Mouse (Mus musculus) spleen, adult 12 weeks (tissue): ENCODE data around the gene Skap1.

Source experiments
- DNase-seq: peaks from one replicate; pipeline ENCODE4 v3.0.0; 2022; ENCODE audit warnings: low spot score

Gene Skap1

DNA sequence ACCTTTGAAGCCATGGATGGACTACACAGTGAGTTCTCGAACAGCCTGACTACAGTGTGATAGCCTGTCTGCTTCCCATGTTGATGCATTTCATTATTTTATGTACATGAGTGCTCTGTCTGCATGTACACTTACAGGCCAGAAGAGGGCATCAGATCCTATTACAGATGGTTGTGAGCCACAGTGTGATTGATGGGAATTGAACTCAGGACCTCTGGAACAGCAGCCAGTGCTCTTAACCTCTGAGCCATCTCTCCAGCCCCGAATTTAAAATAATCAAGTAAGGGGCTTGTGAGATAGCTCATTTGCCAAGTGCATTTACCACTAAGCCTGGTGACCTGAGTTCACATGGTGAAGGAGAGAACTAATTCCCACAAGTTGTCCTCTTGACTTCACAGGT is 317.0 kb downstream of the Skap1 start:
- DNase-seq: no peak

- peak; percentile 67 for DNase-seq
Observed at GRCm38 (mm10) chr11:96784847-96785246, 320.5 kb downstream of the Skap1 start.

DNA sequence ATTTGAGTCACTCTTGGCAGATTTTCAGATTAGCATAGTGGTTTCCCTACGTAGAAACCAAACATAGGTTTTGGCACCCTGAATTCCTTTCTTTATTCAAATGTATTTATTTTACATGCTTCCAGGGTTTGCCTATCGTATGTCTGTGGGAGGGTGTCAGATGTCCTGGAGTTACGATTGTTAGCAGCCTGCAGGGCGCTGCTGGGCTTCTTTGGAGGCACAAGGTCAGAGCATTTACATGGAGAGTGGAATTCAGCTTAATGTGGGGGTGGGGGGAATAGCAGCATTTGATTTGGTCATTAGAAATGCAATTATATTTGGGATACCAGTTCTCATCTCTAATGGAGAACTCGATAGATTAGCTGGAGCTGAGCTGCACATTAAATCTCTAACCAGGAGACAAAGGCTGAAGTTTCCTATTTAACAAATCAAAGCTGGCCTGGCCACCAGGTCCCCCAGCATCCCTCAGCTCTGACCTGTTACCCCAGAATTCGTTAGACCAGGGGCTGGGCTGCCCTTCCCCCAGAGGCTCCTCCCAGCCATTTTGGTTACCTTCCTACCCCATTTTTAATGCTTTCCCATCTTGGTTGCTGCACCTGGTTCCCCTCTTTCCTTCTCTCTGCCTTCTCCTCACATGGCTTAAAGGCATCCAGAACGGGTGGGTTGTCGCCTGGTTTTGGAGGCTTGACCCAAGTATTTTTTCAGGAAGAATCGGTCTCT is 322.5 kb downstream of the Skap1 start:
- DNase-seq: no peak

DNA sequence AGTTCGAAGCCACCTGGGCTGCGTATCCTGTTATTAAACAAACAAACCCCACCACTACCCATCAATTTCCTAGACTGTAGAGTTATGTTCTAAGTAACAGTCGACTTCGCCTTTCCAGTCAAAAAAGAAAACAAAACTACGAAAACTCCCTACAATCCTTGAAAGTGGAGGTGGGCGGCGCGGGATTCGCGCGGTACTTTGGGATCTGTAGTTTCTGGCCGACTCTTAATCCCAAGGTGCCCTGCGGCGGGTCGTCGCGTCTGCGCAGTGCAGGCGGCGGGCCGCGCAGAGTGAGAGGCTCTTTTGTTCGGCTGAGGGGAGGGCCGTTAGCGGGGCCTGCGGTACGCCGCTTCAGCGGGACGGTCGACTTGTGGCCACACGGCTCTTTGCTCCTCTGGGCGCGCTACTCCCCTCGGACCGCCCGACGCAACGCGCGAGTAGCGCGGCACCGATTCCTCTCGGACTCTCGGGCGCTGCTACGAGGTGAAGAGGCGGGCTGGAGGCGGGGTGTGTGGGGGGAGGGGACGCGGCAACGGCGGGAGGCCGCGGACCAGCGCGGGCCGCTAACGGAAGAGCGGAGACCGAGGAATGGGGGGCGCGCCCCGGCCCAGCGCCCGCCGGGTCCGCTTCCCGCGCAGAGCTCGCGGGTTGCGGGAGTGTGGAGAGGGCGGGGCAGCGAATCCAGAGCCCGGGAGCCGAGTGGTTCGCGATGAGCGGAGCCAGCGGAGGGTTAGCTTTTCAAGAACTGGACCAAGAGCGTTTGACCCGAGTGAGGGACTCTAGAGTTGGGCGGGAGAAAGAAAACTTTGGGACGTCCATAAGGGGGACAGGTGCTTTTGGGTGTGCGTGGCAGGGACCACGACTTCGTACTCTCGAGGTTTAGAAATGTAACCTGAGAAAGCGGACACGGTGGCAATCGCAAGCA is 324.7 kb downstream of the Skap1 start, which contains the start of gene Cbx1:
Gene Cbx1 (plus strand): TSS at position 257 of the 925 bp plus-strand sequence.
- DNase-seq: peak; percentile 86

DNA sequence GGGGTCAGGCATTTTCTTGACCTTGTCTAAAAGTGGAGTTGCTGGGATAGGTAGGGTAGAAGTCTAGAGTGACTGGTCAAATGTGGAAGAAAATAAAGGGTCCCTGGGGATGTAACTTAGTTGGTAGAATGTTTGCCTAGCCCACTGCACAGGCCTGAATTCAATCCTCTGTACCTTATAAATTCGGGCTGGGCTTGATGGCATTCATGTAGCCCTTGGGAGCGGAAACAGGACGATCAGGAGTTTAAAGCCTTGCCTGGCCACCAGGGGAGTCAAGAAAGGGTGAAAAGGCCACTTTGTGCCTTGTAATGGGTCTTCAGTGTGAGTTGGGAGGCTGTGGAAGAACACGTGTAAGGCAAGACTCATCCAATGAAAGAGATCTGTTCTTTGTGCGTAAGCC is 325.6 kb downstream of the Skap1 start:
- no peak for DNase-seq

GRCm38 (mm10) chr11:96790681-96791080 is 326.3 kb downstream of the Skap1 start:
- DNase-seq: no peak

DNA sequence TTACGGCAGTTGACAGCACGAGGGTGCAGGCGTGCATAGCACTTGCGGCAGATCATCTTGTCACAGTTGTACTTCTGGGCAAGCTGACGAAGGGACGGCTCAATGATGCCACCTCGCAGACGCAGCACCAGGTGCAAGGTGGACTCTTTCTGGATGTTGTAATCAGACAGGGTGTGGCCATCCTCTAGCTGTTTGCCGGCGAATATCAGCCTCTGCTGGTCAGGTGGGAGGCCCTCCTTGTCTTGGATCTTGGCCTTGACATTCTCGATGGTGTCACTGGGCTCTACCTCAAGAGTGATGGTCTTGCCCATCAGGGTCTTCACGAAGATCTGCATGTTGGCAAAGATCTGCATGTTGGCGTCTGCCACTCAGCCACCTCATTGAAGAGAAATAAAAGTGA is 331.1 kb downstream of the Skap1 start:
- no peak for DNase-seq

DNA sequence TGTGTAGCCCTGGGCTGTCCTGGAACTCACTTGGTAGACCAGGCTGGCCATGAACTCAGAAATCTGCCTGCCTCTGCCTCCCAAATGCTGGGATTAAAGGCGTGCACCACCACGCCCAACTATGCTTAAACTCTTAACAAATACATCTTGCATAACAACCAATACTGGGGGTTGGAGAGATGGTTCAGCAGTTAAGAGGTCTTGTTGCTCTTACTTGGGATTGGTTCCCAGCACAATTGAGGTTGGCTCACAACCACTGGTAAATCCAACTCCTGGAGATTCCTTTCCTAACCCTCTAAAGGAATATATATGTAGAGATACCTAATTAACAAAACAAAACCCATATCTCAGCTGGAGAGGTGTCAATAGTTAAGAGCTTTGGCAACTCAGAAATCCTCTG is 331.7 kb downstream of the Skap1 start:
- DNase-seq: no peak

DNA sequence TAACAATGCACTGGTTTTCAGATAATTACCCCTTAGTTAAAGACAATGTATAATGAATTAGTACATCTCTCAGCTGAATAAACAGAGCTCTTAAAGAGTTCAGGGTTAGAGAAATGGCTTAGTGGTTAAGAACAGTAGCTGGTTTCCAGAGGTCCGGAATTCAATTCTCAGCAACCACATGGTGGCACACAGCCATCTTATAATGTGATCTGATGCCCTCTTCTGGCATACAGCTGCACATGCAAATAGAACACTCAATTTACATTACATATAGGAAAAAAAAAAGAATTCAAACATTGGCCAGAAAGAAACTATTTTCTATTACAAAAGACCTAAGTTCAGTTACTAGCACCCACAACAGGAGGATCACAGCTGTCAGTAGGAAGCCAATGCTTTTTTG is 332.2 kb downstream of the Skap1 start:
- no peak for DNase-seq

GRCm38 (mm10) chr11:96799511-96799910 is 335.1 kb downstream of the Skap1 start:
- DNase-seq: no peak

GRCm38 (mm10) chr11:96805606-96806005 is 341.2 kb downstream of the Skap1 start:
- no peak for DNase-seq

DNA sequence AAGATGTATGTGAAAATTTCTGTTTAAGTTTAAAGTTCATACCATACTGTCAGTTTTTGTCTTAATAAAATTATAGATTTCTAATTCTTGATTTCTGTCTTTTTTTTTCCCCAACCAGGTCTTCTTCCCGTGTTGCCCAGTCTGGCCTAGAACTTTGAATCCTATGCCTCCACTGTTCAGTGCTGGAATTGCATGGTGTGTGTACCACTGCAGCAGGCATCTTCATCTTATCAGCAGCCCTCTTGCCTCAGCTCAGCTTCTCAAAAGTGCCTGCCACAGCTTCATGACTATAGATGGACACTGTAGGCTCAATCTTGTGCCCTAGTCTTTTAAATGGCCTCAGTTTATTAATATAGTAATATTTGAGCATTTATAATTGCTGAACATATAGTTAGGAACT is 343.7 kb downstream of the Skap1 start:
- no peak for DNase-seq
